Mouse (Mus musculus): ENCODE results near the gene Fos. TPM values are rescaled to one million over a fixed set of nuclear protein-coding genes. Genes with fewer than 3 reads are reported as not detected.

Gene Fos
- 1 to 10 TPM; 1.8 to 3.3 TPM for total RNA-seq (2021)

GRCm38 (mm10) chr12:85473481-85474297 is at the start of gene Fos:
Gene Fos (plus strand): TSS chr12:85473890.
- intact Hi-C loops (cut with DNase I): no loop called here

GRCm38 (mm10) chr12:85425721-85426120 is 48.0 kb upstream of the Fos start:
- intact Hi-C loops (cut with DNase I): no loop called here

More at GRCm38 (mm10) chr12:85473481-85474297, at the start of gene Fos:
- DNase-seq: peak; percentile 93 to 94

GRCm38 (mm10) chr12:85426126-85426525 is 47.6 kb upstream of the Fos start:
- intact Hi-C loops (cut with DNase I): no loop called here
- no peak for DNase-seq

More at GRCm38 (mm10) chr12:85425721-85426120, 48.0 kb upstream of the Fos start:
- DNase-seq: no peak

GRCm38 (mm10) chr12:85427802-85428201 is 45.9 kb upstream of the Fos start:
- intact Hi-C loops (cut with DNase I): no loop called here
- DNase-seq: no peak

GRCm38 (mm10) chr12:85429999-85430398 is 43.7 kb upstream of the Fos start:
- no peak for DNase-seq
- intact Hi-C loops (cut with DNase I): no loop called here

- intact Hi-C loops (cut with DNase I): no loop called here
- no peak for DNase-seq
Measured at GRCm38 (mm10) chr12:85430434-85430833, 43.3 kb upstream of the Fos start.

- no peak for DNase-seq
- intact Hi-C loops (cut with DNase I): no loop called here
Measured at GRCm38 (mm10) chr12:85433850-85434249, 39.8 kb upstream of the Fos start.

GRCm38 (mm10) chr12:85434526-85434925 is 39.2 kb upstream of the Fos start:
- no peak for DNase-seq
- intact Hi-C loops (cut with DNase I): no loop called here

GRCm38 (mm10) chr12:85436021-85436621 is 37.6 kb upstream of the Fos start:
- peak; percentile 82 to 84 for DNase-seq
- intact Hi-C loops (cut with DNase I): loop anchor here (2.0 to 5.0 kb wide), 2 partner anchors 49 to 51 kb away; no protein-coding TSS in a partner anchor

GRCm38 (mm10) chr12:85437172-85437876 is 36.4 kb upstream of the Fos start:
- intact Hi-C loops (cut with DNase I): loop anchor here (1.0 to 5.0 kb wide), 3 partner anchors 15 to 50 kb away; no protein-coding TSS in a partner anchor
- peak; percentile 72 to 79 for DNase-seq

GRCm38 (mm10) chr12:85443456-85443855 is 30.2 kb upstream of the Fos start:
- DNase-seq: no peak
- intact Hi-C loops (cut with DNase I): no loop called here

- intact Hi-C loops (cut with DNase I): no loop called here
- peak in 1 of 2 experiments; percentile 43 for DNase-seq
Measured at GRCm38 (mm10) chr12:85444646-85445045, 29.0 kb upstream of the Fos start.

- intact Hi-C loops (cut with DNase I): no loop called here
- no peak for DNase-seq
Measured at GRCm38 (mm10) chr12:85447009-85447408, 26.7 kb upstream of the Fos start.

GRCm38 (mm10) chr12:85447490-85447889 is 26.2 kb upstream of the Fos start:
- intact Hi-C loops (cut with DNase I): no loop called here
- no peak for DNase-seq

GRCm38 (mm10) chr12:85449478-85449877 is 24.2 kb upstream of the Fos start:
- intact Hi-C loops (cut with DNase I): no loop called here

GRCm38 (mm10) chr12:85451693-85452491 is 21.8 kb upstream of the Fos start:
- DNase-seq: peak in 1 of 2 experiments; percentile 37
- intact Hi-C loops (cut with DNase I): loop anchor here (1.0 kb wide), 1 partner anchor 15 kb away; no protein-coding TSS in a partner anchor

More at GRCm38 (mm10) chr12:85449478-85449877, 24.2 kb upstream of the Fos start:
- DNase-seq: no peak

GRCm38 (mm10) chr12:85455065-85456058 is 18.3 kb upstream of the Fos start:
- intact Hi-C loops (cut with DNase I): loop anchor here (2.0 kb wide), 1 partner anchor 15 kb away; no protein-coding TSS in a partner anchor
- DNase-seq: peak; percentile 99

GRCm38 (mm10) chr12:85456276-85456675 is 17.4 kb upstream of the Fos start:
- DNase-seq: no peak
- intact Hi-C loops (cut with DNase I): loop anchor here (2.0 kb wide), 1 partner anchor 15 kb away; no protein-coding TSS in a partner anchor
